8 mouse cellular contexts compared by ENCODE assay signal in genomic region chr8:95825162-95825561, GRCm38 (mm10). TPM values are rescaled to one million over a fixed set of nuclear protein-coding genes. Genes with fewer than 3 reads are reported as not detected.
DNase-seq lines count a peak whose midpoint lies in the region; ATAC-seq and TF ChIP-seq lines count a peak whose summit lies in the region.
"Not testable (repeated sequence)": the region's sequence is repeated elsewhere in the genome, so short reads cannot be mapped to it uniquely, and the experiment has no call there.

TSS of gene Sap18b (plus strand) at chr8:95825346.

- TF ChIP-seq EP300 in ES-Bruce4 (IDR thresholded peaks at IDR 0.05; ENCODE audit: insufficient read depth, low read depth, low read length) = not testable (repeated sequence)

- ATAC-seq in cerebellum, adult (ENCODE audit: insufficient number of reproducible peaks, low FRiP score, low TSS enrichment) = peak; percentile 64; the same call in 1 of the 2 replicates
- ATAC-seq in forebrain, embryonic 16.5 days; heart, embryonic 13.5 days (ENCODE audit: extremely low read depth, insufficient number of reproducible peaks, low FRiP score, low TSS enrichment); intestine, embryonic 14.5 days (replicated peaks; ENCODE audit: low FRiP score, low TSS enrichment, low read depth); lung, embryonic 14.5 days (ENCODE audit: insufficient read depth); neural tube, embryonic 12.5 days (ENCODE audit: low FRiP score, low read depth): not testable (repeated sequence)

- H3K9me3 ChIP-seq in ES-Bruce4 (replicated peaks; ENCODE audit: control insufficient read depth, insufficient read depth, low read length, poor library complexity, severe bottlenecking); forebrain, embryonic 16.5 days (ENCODE audit: control insufficient read depth, low read length); heart, embryonic 13.5 days; intestine, embryonic 14.5 days (ENCODE audit: control insufficient read depth, low read length); lung, embryonic 14.5 days (ENCODE audit: low read depth, low read length); neural tube, embryonic 12.5 days: not testable (repeated sequence)

- not testable (repeated sequence) for DNase-seq in intestine, embryonic 14.5 days (ENCODE audit: low spot score); left cerebral cortex, postnatal 10 days (ENCODE audit: extremely low spot score in 1 of 2, low spot score in 2 of 2); lung, embryonic 14.5 days

- 58% methylated on average over 22 of the region's 25 CpGs for WGBS in forebrain, embryonic 16.5 days
- 39% methylated on average over 25 of the region's 25 CpGs for WGBS in heart, embryonic 13.5 days
- 46% methylated on average over 24 of the region's 25 CpGs for WGBS in intestine, embryonic 14.5 days
- WGBS in lung, embryonic 14.5 days = 48% methylated on average over 25 of the region's 25 CpGs
- 51% methylated on average over 25 of the region's 25 CpGs for WGBS in neural tube, embryonic 12.5 days

- H3K27ac ChIP-seq in ES-Bruce4 (ENCODE audit: insufficient read depth, low read length); forebrain, embryonic 16.5 days (ENCODE audit: low read length); heart, embryonic 13.5 days (replicated peaks); intestine, embryonic 14.5 days (ENCODE audit: low read depth); lung, embryonic 14.5 days (ENCODE audit: low read depth); neural tube, embryonic 12.5 days: not testable (repeated sequence)

- H3K4me1 ChIP-seq in ES-Bruce4 (ENCODE audit: control insufficient read depth, insufficient read depth, low read length); forebrain, embryonic 16.5 days (replicated peaks; ENCODE audit: control insufficient read depth, insufficient read depth, low read length); intestine, embryonic 14.5 days (replicated peaks; ENCODE audit: control insufficient read depth, insufficient read depth, low read length); lung, embryonic 14.5 days (ENCODE audit: insufficient read depth); neural tube, embryonic 12.5 days: not testable (repeated sequence)
- H3K4me1 ChIP-seq in heart, embryonic 13.5 days = peaks cover 18% of the 10 kb centered on the region

- H3K4me3 ChIP-seq in ES-Bruce4 (ENCODE audit: low read depth, low read length) = peak within 1 kb of the TSS; percentile 28; the same call in 1 of the 2 replicates
- not testable (repeated sequence) for H3K4me3 ChIP-seq in forebrain, embryonic 16.5 days (replicated peaks; ENCODE audit: low read length); heart, embryonic 13.5 days; intestine, embryonic 14.5 days (ENCODE audit: low read depth, low read length); lung, embryonic 14.5 days (ENCODE audit: low read depth, low read length); neural tube, embryonic 12.5 days

- not testable (repeated sequence) for TF ChIP-seq CTCF in ES-Bruce4 (IDR thresholded peaks at IDR 0.05; ENCODE audit: low read depth, low read length); lung, embryonic 14.5 days (IDR thresholded peaks at IDR 0.05; ENCODE audit: low read depth)

- H3K9ac ChIP-seq in ES-Bruce4 (ENCODE audit: low read depth, poor library complexity, severe bottlenecking) = 0 out of 2 replicates have a peak within 1 kb of the TSS, but pooled peaks have one; percentile 23
- not testable (repeated sequence) for H3K9ac ChIP-seq in forebrain, embryonic 16.5 days (replicated peaks; ENCODE audit: low read depth, low read length); heart, embryonic 13.5 days; intestine, embryonic 14.5 days (ENCODE audit: low read length); lung, embryonic 14.5 days; neural tube, embryonic 12.5 days

- H3K27me3 ChIP-seq in ES-Bruce4 (ENCODE audit: control insufficient read depth, insufficient read depth, low read length, poor library complexity, severe bottlenecking); forebrain, embryonic 16.5 days (replicated peaks; ENCODE audit: control insufficient read depth, insufficient read depth, low read length); heart, embryonic 13.5 days (replicated peaks); intestine, embryonic 14.5 days (replicated peaks; ENCODE audit: control insufficient read depth, insufficient read depth, low read length); lung, embryonic 14.5 days (ENCODE audit: insufficient read depth, low read length); neural tube, embryonic 12.5 days (replicated peaks): not testable (repeated sequence)

- TF ChIP-seq POLR2A in ES-Bruce4 (IDR thresholded peaks at IDR 0.05; ENCODE audit: insufficient read depth, low read length) = not testable (repeated sequence)

- not testable (repeated sequence) for H3K4me2 ChIP-seq in forebrain, embryonic 16.5 days (ENCODE audit: low read length); heart, embryonic 13.5 days; intestine, embryonic 14.5 days (ENCODE audit: low read length); neural tube, embryonic 12.5 days (replicated peaks)
- 0 out of 2 replicates have a peak within 1 kb of the TSS, but pooled peaks have one; percentile 18 for H3K4me2 ChIP-seq in lung, embryonic 14.5 days

- intact Hi-C loops in left cerebral cortex, postnatal 10 days (cut with DNase I) = not testable (repeated sequence)

- not testable (repeated sequence) for H3K36me3 ChIP-seq in ES-Bruce4 (ENCODE audit: control insufficient read depth, insufficient read depth, low read length, poor library complexity, severe bottlenecking); forebrain, embryonic 16.5 days (ENCODE audit: control insufficient read depth, insufficient read depth); heart, embryonic 13.5 days; intestine, embryonic 14.5 days (ENCODE audit: control insufficient read depth, insufficient read depth, low read length); lung, embryonic 14.5 days (ENCODE audit: insufficient read depth); neural tube, embryonic 12.5 days

RNA-seq across cellular contexts. Expression of gene Sap18b, which starts in this region (rescaled TPM):
- 150 and 169 TPM in 2 replicates for polyA plus RNA-seq in ES-Bruce4 (2011; ENCODE audit: insufficient read depth, insufficient read length, low read depth, missing spikeins)
- 219 and 261 TPM in 2 replicates for polyA plus RNA-seq in forebrain, embryonic 16.5 days (2015; fragmentation: Nextera tagmentation; extraction: Ambion mirVana)
- polyA plus RNA-seq in heart, embryonic 13.5 days (2015; fragmentation: Nextera tagmentation; extraction: Ambion mirVana) = 255 and 274 TPM in 2 replicates
- 355 and 369 TPM in 2 replicates for polyA plus RNA-seq in intestine, embryonic 14.5 days (2014; fragmentation: Nextera tagmentation; extraction: Ambion mirVana)
- 100 to 1,000 TPM; 101 to 114 TPM for total RNA-seq in left cerebral cortex, postnatal 10 days (2021)
- polyA plus RNA-seq in lung, embryonic 14.5 days (2014; fragmentation: Nextera tagmentation; extraction: Ambion mirVana) = 347 and 362 TPM in 2 replicates
- 355 and 356 TPM in 2 replicates for polyA plus RNA-seq in neural tube, embryonic 12.5 days (2016; fragmentation: Nextera tagmentation; extraction: Ambion mirVana)
